Mouse (Mus musculus): Measurements from ENCODE around the gene Iqsec1. TPM values are rescaled to one million over a fixed set of nuclear protein-coding genes. Genes with fewer than 3 reads are reported as not detected.

The Iqsec1 gene
- total RNA-seq, 2 experiments from 2014 or later, result 63.8 to 111 TPM

- intact Hi-C loops (cut with DNase I), result no loop called here
- H3K27ac ChIP-seq, result no peak overlapping the region
- H3K4me3 ChIP-seq, result no peak overlapping the region
- DNase-seq, result no peak
- TF ChIP-seq CTCF (IDR thresholded peaks at IDR 0.05), result no peak
These were observed 47.2 kb downstream of the Iqsec1 start for GRCm38 (mm10) chr6:90941257-90941656.

DNA sequence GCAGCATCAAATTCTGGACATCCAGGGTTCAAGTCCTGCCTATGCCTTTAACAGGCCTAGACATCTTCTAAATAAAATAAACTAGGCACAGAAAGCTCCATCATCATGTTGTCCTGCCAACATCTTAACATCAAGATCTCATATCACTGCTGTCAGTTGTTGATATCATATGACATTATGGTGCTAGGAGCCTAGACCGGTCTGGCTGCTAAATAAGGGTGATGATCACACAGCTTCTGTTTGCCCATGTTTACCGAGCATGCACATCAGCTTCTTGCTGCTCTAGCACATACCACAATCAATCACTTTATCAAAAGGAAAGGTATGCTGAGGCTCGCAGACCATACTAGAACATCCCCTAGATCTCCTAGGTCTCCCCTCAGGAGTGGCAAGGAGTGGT lies 54.8 kb downstream of the Iqsec1 start:
- DNase-seq, result no peak
- no peak for TF ChIP-seq CTCF (IDR thresholded peaks at IDR 0.05)

GRCm38 (mm10) chr6:90928806-90929205 lies 59.7 kb downstream of the Iqsec1 start:
- intact Hi-C loops (cut with DNase I), result no loop called here
- Histone ChIP-seq H3K4me3 (no peak overlapping the region), H3K27ac (no peak overlapping the region)
- no peak for TF ChIP-seq CTCF (IDR thresholded peaks at IDR 0.05)
- DNase-seq, result no peak

More for the DNA sequence above, 54.8 kb downstream of the Iqsec1 start:
- Histone ChIP-seq H3K4me3 (no peak overlapping the region), H3K27ac (peak overlapping the region; percentile 48; the same call in 1 of the 2 replicates)
- intact Hi-C loops (cut with DNase I), result no loop called here

- no peak for TF ChIP-seq CTCF (IDR thresholded peaks at IDR 0.05)
- DNase-seq, result peak; percentile 54
- intact Hi-C loops (cut with DNase I), result no loop called here
- Histone ChIP-seq H3K27ac (no peak overlapping the region), H3K4me3 (no peak overlapping the region)
These were observed 63.0 kb downstream of the Iqsec1 start for GRCm38 (mm10) chr6:90925472-90925871.

DNA sequence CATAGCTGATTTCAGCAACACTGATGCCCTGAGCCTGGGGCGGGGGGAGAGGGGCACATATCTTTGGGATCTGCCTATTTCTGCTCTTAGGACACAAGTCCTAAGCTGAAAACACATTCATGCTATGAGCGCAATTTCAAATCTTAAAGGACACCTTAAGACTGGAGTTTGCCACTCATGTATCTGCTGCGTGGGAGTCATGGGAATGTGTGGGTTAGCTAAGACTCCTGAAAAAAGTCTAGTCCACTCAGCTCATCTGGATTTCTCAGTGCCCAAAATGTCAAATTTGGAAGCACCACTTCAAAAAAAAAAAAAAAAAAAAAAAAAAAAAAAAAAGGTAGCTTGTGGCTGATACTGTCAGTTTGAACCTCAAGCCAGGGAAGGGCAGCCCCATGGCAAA lies 63.7 kb downstream of the Iqsec1 start:
- intact Hi-C loops (cut with DNase I), result no loop called here
- TF ChIP-seq CTCF (IDR thresholded peaks at IDR 0.05), result no peak
- no peak for DNase-seq
- Histone ChIP-seq H3K4me3 (no peak overlapping the region), H3K27ac (no peak overlapping the region)

DNA sequence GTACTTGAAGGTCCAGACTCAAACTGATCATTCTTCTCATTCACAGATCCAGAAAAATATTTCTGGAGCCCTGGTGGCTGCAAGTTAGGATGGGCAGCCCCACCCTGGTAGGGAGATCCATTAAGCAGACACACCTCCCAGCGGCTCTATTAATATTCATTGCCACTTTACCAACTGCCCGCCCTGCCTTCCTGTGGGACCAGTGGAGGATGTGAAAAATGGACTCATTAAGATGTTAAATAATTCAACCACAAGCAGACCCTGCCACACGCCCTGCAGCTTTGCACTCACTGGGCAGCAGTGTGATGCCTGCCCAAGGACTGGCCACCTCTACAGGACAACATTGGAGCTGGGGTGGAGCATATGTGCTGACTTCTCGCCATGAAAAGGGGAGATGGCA lies 64.1 kb downstream of the Iqsec1 start:
- intact Hi-C loops (cut with DNase I), result no loop called here
- H3K27ac ChIP-seq, result no peak overlapping the region
- DNase-seq, result no peak
- no peak for TF ChIP-seq CTCF (IDR thresholded peaks at IDR 0.05)
- no peak overlapping the region for H3K4me3 ChIP-seq

- intact Hi-C loops (cut with DNase I), result no loop called here
- DNase-seq, result no peak
- H3K27ac ChIP-seq, result no peak overlapping the region
- TF ChIP-seq CTCF (IDR thresholded peaks at IDR 0.05), result no peak
- no peak overlapping the region for H3K4me3 ChIP-seq
These were observed 67.1 kb downstream of the Iqsec1 start for GRCm38 (mm10) chr6:90921259-90921946.

DNA sequence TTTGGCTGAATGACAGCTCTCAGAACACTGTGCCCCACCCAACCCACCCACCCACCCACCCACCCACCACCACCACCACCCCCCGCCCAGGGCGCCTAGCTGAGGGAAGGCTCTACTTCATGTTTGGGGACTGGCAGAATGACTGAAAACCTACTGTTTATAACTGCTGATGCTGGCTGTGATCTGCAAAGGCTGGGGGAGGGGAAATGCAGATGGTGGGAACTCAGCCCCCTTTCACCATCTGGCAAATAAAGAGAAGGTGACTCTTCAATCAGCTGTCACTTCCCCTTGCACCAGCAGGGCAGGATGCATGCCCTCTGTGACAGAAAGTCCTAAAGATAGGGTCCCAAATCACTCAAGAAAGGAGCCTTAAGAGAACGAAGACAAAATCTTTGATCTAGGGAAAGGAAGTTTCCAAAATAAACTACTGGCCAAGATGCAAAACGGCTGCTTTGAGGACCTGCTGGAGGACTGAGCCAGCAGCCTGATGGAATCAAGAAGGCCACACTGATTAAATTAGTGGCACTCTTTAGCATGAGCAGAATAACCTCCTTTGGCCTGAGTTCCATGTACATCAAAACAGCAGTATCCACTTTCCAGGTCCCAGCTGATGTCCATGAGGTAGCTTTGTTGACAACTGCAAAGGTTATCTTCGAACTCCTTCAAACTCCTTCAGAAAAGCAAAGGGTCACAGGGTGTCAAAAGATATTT lies 67.8 kb downstream of the Iqsec1 start:
- Histone ChIP-seq H3K27ac (no peak overlapping the region), H3K4me3 (no peak overlapping the region)
- TF ChIP-seq CTCF (IDR thresholded peaks at IDR 0.05), result no peak
- no peak for DNase-seq
- intact Hi-C loops (cut with DNase I), result no loop called here

DNA sequence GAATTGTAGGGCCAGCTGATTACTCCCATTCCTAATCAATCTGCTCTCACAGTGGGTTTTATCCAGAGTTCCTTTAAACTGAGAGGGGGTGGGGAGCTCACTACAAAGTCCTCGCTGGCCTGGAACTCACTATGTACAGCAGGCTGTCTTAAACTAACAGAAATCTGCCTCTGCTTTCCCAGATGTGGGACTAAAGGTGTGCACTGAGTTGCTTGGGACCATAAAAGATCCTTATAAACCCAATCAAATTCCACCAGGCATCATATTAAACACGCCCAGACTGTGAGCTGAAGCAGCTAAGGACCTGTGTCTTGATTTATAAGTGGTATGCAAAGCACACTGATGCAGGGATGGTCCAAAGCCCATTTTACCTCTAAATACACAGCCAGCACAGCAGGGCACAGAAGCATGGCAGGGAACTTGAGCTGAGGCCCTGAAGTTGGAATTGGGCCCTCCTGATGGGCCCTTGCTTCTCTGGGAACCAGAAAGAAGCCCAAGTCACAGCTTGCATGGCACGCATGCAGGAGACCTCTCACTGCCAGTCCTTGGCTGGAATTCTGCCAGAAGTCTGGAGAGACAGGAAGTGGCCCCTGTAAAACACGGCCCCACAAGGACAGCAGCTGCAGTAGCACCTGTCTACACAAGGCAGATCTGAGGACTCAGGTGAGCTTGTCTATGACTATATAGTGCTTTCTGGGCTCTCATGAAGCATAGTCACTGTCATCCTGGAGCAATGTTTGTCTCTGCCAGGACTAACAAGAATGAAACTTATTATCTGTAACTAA lies 68.7 kb downstream of the Iqsec1 start:
- H3K4me3 ChIP-seq, result no peak overlapping the region
- intact Hi-C loops (cut with DNase I), result no loop called here
- H3K27ac ChIP-seq, result no peak overlapping the region
- TF ChIP-seq CTCF (IDR thresholded peaks at IDR 0.05), result no peak
- no peak for DNase-seq

DNA sequence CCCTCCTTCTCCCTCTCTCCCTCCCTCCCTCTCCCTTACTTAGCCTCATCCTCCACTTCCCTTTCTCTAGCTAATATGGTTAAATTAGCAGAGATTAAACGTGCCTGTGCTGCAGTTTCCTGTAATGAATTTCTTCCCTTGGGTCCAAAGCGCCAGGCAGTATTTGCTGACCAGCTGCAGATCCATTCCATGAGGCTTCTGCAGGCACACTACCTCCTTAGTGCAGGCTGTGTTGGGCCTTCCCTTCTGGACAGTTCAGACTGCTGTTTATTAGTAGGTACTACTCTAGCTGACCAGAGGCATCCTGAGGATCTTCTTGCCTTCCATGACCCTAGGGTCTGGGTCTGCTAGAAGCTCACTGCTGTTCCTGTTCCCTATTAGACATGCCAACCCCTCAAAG lies 72.9 kb downstream of the Iqsec1 start:
- no peak for DNase-seq
- Histone ChIP-seq H3K4me3 (no peak overlapping the region), H3K27ac (no peak overlapping the region)
- no peak for TF ChIP-seq CTCF (IDR thresholded peaks at IDR 0.05)
- intact Hi-C loops (cut with DNase I), result no loop called here

DNA sequence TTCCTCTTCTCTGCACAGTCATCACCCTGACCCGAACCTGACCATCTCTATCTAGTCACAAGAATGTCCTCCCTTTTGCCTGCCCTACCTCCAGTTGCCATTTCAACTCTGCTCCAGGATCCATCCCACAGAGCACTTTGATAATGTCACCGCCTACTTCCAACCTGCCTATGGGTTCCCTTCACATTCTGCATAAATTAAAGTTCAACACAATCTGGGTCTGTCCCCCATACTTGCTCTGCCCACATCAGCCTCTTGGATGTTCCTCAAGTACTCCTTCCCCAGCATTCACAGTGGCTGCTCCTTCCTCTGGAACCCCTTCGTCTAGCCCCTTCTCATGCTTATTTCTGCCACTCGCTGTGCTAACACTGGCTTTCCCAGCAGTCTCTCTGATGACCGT lies 74.7 kb downstream of the Iqsec1 start:
- H3K27ac ChIP-seq, result no peak overlapping the region
- intact Hi-C loops (cut with DNase I), result no loop called here
- TF ChIP-seq CTCF (IDR thresholded peaks at IDR 0.05), result no peak
- no peak overlapping the region for H3K4me3 ChIP-seq
- DNase-seq, result no peak

GRCm38 (mm10) chr6:90912768-90913167 lies 75.7 kb downstream of the Iqsec1 start:
- DNase-seq, result no peak
- no peak overlapping the region for H3K4me3 ChIP-seq
- intact Hi-C loops (cut with DNase I), result no loop called here
- TF ChIP-seq CTCF (IDR thresholded peaks at IDR 0.05), result no peak
- H3K27ac ChIP-seq, result no peak overlapping the region

DNA sequence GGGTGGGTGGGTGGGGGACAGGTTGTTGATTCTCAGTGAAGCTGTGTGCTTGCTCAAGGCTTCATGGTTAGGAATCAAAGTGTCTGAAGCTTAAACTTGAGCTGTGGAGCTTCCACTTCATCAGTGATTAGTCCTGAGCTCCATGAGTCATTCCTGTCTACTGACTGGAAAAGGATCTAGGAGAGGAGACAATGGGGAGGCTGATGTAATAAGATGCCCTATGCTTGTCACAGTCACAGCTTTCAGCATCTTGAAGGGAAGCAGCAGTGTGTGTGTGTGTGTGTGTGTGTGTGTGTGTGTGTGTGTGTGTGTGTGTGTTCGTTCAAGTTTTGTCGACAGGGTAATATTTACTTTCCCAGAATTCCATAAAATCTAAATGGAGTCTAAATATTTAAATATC lies 84.3 kb downstream of the Iqsec1 start:
- Histone ChIP-seq H3K4me3 (no peak overlapping the region), H3K27ac (no peak overlapping the region)
- intact Hi-C loops (cut with DNase I), result no loop called here
- TF ChIP-seq CTCF (IDR thresholded peaks at IDR 0.05), result no peak
- no peak for DNase-seq

All from gastrocnemius, adult 2 months (tissue).